Comparison of ENCODE assay signal across 8 mouse cellular contexts in the genomic region with DNA sequence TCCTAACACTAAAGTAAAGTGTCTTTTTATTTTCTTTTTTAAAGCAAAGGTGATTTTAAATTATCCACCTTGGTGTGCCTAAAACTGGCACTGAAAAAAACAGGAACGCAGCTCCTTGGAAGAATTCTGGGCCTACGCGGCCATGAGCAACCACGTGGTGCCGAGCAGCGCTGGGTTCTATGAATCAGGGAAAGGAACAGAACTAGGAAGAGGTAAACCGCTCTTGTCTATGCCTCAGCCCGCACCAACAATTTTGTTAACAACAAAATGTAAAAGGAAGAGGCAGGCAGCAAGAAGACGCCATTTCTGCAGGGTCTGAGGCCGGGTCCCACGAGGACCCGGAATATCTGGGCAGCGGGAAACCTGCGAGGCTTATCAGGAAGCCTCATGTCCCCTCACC. TPM values are rescaled to one million over a fixed set of nuclear protein-coding genes. Genes with fewer than 3 reads are reported as not detected.
A peak's percentile ranks its signal among the peaks of the same experiment; 100 is the strongest.
DNase-seq lines count a peak whose midpoint lies in the region; ATAC-seq lines count a peak whose summit lies in the region.

No protein-coding gene starts in this region.

- no peaks in the 10 kb centered on the region for H3K9me3 ChIP-seq in forebrain, embryonic 16.5 days (ENCODE audit: control insufficient read depth, low read length)
- no peaks in the 10 kb centered on the region for H3K9me3 ChIP-seq in liver, embryonic 15.5 days (replicated peaks)

- peaks cover 25% of the 10 kb centered on the region for H3K36me3 ChIP-seq in forebrain, embryonic 16.5 days (ENCODE audit: control insufficient read depth, insufficient read depth)
- H3K36me3 ChIP-seq in liver, embryonic 15.5 days (replicated peaks): peaks cover 35% of the 10 kb centered on the region

- WGBS in forebrain, embryonic 16.5 days: under 1% methylated on average over 14 of the region's 14 CpGs
- WGBS in liver, embryonic 15.5 days (ENCODE audit: insufficient replicate concordance): 1% methylated on average over 14 of the region's 14 CpGs

- no peaks in the 10 kb centered on the region for H3K27me3 ChIP-seq in forebrain, embryonic 16.5 days (replicated peaks; ENCODE audit: control insufficient read depth, insufficient read depth, low read length)
- no peaks in the 10 kb centered on the region for H3K27me3 ChIP-seq in liver, embryonic 15.5 days

- peak overlapping the region; percentile 84 for H3K4me2 ChIP-seq in forebrain, embryonic 16.5 days (ENCODE audit: low read length)
- H3K4me2 ChIP-seq in liver, embryonic 15.5 days: peak overlapping the region; percentile 96

- H3K27ac ChIP-seq in forebrain, embryonic 16.5 days (ENCODE audit: low read length): peak overlapping the region; percentile 90
- H3K27ac ChIP-seq in liver, embryonic 15.5 days (replicated peaks): peak overlapping the region; percentile 82

- peak overlapping the region; percentile 90 for H3K9ac ChIP-seq in forebrain, embryonic 16.5 days (replicated peaks; ENCODE audit: low read depth, low read length)
- peak overlapping the region; percentile 83 for H3K9ac ChIP-seq in liver, embryonic 15.5 days

- peak; percentile 28 for DNase-seq in kidney, adult 9 months
- no peak for DNase-seq in kidney, adult 11 months
- DNase-seq in adipocyte (ENCODE audit: low spot score): peak; percentile 46
- no peak for DNase-seq in natural killer cell, adult 2 months (ENCODE audit: low spot score in 2 of 2)
- DNase-seq in cerebellum, adult 9-10 months: no peak
- DNase-seq in cerebellum, postnatal 14 days: no peak

- peak; percentile 26 for ATAC-seq in forebrain, embryonic 16.5 days
- peak; percentile 38 for ATAC-seq in liver, embryonic 15.5 days (ENCODE audit: insufficient read depth)

- peaks cover 23% of the 10 kb centered on the region for H3K4me1 ChIP-seq in forebrain, embryonic 16.5 days (replicated peaks; ENCODE audit: control insufficient read depth, insufficient read depth, low read length)
- peaks cover 39% of the 10 kb centered on the region for H3K4me1 ChIP-seq in liver, embryonic 15.5 days (replicated peaks)

- H3K4me3 ChIP-seq in forebrain, embryonic 16.5 days (replicated peaks; ENCODE audit: low read length): peak overlapping the region; percentile 99
- H3K4me3 ChIP-seq in liver, embryonic 15.5 days (replicated peaks): peak overlapping the region; percentile 98

RNA-seq across cellular contexts. Expression of gene Nop56, which starts 0.5 kb away (rescaled TPM):
- 287 and 297 TPM in 2 replicates for polyA plus RNA-seq in forebrain, embryonic 16.5 days (2015; fragmentation: Nextera tagmentation; extraction: Ambion mirVana)
- 140 and 149 TPM in 2 replicates for polyA plus RNA-seq in liver, embryonic 15.5 days (2015; fragmentation: Nextera tagmentation; extraction: Ambion mirVana)

RNA-seq across cellular contexts. Expression of gene Idh3b, which starts 10.6 kb away (rescaled TPM):
- 176 and 179 TPM in 2 replicates for polyA plus RNA-seq in forebrain, embryonic 16.5 days (2015; fragmentation: Nextera tagmentation; extraction: Ambion mirVana)
- 101 and 113 TPM in 2 replicates for polyA plus RNA-seq in liver, embryonic 15.5 days (2015; fragmentation: Nextera tagmentation; extraction: Ambion mirVana)

RNA-seq across cellular contexts. Expression of gene Ebf4, which starts 21.2 kb away (rescaled TPM):
- polyA plus RNA-seq in forebrain, embryonic 16.5 days (2015; fragmentation: Nextera tagmentation; extraction: Ambion mirVana): 2.7 and 3.7 TPM in 2 replicates
- polyA plus RNA-seq in liver, embryonic 15.5 days (2015; fragmentation: Nextera tagmentation; extraction: Ambion mirVana): 0.12 and 0.16 TPM in 2 replicates

Comparison
In these comparisons a context has a peak if more than half of its experiments do, and no peak if none do; other contexts are left out.
1. DNase-seq: peak in kidney, adult 9 months (single experiment) and adipocyte (single experiment); none in kidney, adult 11 months (single experiment), natural killer cell, adult 2 months (0 of 2), cerebellum, adult 9-10 months (single experiment) and cerebellum, postnatal 14 days (0 of 2).